Mouse (Mus musculus) intestine, embryonic 16.5 days (tissue): Measurements from ENCODE around the gene Troap. TPM values are rescaled to one million over a fixed set of nuclear protein-coding genes. Genes with fewer than 3 reads are reported as not detected.

ENCODE experiments used
- ATAC-seq: fragments of 200-750 bp; cut with Nextera tagmentation; 2 replicates; pipeline ENCODE4 v1.8.0; 2017; ENCODE audit warnings: moderate TSS enrichment, moderate library complexity
- H3K27ac ChIP-seq: fragments of 300-500 bp; sonication (generic); 2 replicates; pipeline ENCODE4 v1.5.1; 2014; ENCODE audit warnings: mild to moderate bottlenecking, low read length
- H3K27me3 ChIP-seq: fragments of 300-500 bp; sonication (generic); replicated peaks from 2 replicates; pipeline ENCODE4 v1.6.1; 2014; ENCODE audit warnings: low read length, control low read depth, mixed read lengths; ENCODE audit not compliant: control insufficient read depth, insufficient read depth
- H3K36me3 ChIP-seq: fragments of 300-500 bp; sonication (generic); 2 replicates; pipeline ENCODE4 v1.6.1; 2014; ENCODE audit warnings: low read length, control low read depth; ENCODE audit not compliant: control insufficient read depth, insufficient read depth
- H3K4me1 ChIP-seq: fragments of 300-500 bp; sonication (generic); 2 replicates; pipeline ENCODE4 v1.6.1; 2014; ENCODE audit warnings: low read length, control low read depth, mixed read lengths; ENCODE audit not compliant: control insufficient read depth, insufficient read depth
- H3K4me2 ChIP-seq: fragments of 300-500 bp; sonication (generic); 2 replicates; pipeline ENCODE4 v1.6.1; 2014; ENCODE audit warnings: low read depth, low read length, control low read depth
- H3K4me3 ChIP-seq: fragments of 300-500 bp; sonication (generic); 2 replicates; pipeline ENCODE4 v1.5.1; 2014; ENCODE audit warnings: mild to moderate bottlenecking, low read length
- H3K9ac ChIP-seq: fragments of 300-500 bp; sonication (generic); 2 replicates; pipeline ENCODE4 v1.6.1; 2014; ENCODE audit warnings: low read depth, low read length
- H3K9me3 ChIP-seq: fragments of 300-500 bp; sonication (generic); 2 replicates; pipeline ENCODE4 v1.6.1; 2016; ENCODE audit warnings: low read length, control low read depth; ENCODE audit not compliant: control insufficient read depth
- WGBS: fragments of 180-500 bp; shearing (Covaris S2); extraction: QIAGEN DNeasy Blood & Tissue Kit; methylation state at CpG from one replicate; pipeline ENCODE4 v1.1.7; 2014; 5-methylcytosine and 5-hydroxymethylcytosine counted together
- polyA plus RNA-seq: library from polyadenylated mRNA; unstranded; fragments of >200 nt; fragmentation: Nextera tagmentation; extraction: Ambion mirVana; gene quantifications from 2 replicates; pipeline ENCODE4 v1.2.1, GENCODE M21; 2015

Troap gene
- polyA plus RNA-seq, result 20.2 and 25.4 TPM in 2 replicates

DNA sequence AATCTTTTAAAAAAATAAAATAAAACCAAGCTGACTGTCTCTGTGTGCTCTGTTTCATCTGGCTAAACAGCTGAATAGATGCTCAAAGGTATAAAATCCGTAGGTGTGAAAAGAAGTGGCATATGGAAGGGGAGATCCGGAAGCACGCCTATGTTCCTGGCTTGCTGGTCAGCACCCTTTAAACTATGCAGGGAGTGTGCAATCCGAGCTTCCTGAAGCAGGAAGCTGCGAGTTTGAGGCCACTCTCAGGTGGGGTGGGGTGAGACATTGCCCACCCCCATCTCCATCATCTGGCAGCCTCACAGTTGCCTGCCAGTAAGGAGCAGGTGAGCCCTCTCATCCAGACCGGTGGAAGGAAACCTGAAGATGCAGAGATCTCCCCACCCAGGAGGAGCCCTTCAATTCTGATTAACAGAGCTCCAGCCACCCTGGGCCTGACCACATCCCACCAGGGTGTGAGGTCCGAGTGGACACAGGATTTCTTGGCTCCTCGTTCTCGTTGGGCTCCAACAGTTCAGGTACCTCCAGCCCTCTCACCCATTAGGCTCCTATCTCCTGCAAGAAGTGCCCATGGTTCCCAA lies at the start of gene Troap:
Gene Troap, plus strand, starts transcription at position 557 of the 581 bp plus-strand sequence.
- WGBS, result 21% methylated on average over 9 of the region's 9 CpGs
- Histone ChIP-seq H3K9ac (peak within 1 kb of the TSS; percentile 76), H3K27me3 (no peaks in the 10 kb centered on the region), H3K9me3 (no peaks in the 10 kb centered on the region), H3K4me1 (peaks cover 22% of the 10 kb centered on the region), H3K4me2 (peak within 1 kb of the TSS; percentile 94), H3K27ac (peak within 1 kb of the TSS; percentile 96), H3K36me3 (peaks cover 12% of the 10 kb centered on the region), H3K4me3 (peak within 1 kb of the TSS; percentile 79)
- ATAC-seq, result peak; percentile 49; the same call in 1 of the 2 replicates

GRCm38 (mm10) chr15:99024668-99025314 lies 49.6 kb upstream of the Troap start:
- Histone ChIP-seq H3K27me3 (no peaks in the 10 kb centered on the region), H3K36me3 (no peaks in the 10 kb centered on the region), H3K9me3 (peaks cover 3% of the 10 kb centered on the region; the same call in 1 of the 2 replicates), H3K4me2 (no peak overlapping the region), H3K27ac (no peak overlapping the region), H3K4me1 (peaks cover 9% of the 10 kb centered on the region), H3K9ac (no peak overlapping the region), H3K4me3 (no peak overlapping the region)
- ATAC-seq, result no peak
- 21% methylated on average over 7 of the region's 8 CpGs for WGBS

- no peak overlapping the region for H3K4me2 ChIP-seq
- no peaks in the 10 kb centered on the region for H3K27me3 ChIP-seq
- H3K9ac ChIP-seq, result no peak overlapping the region
- H3K27ac ChIP-seq, result no peak overlapping the region
- H3K36me3 ChIP-seq, result no peaks in the 10 kb centered on the region
- H3K4me1 ChIP-seq, result peaks cover 9% of the 10 kb centered on the region
- H3K9me3 ChIP-seq, result peaks cover 3% of the 10 kb centered on the region; the same call in 1 of the 2 replicates
- WGBS, result 77% methylated on average over 13 of the region's 13 CpGs
- no peak for ATAC-seq
- no peak overlapping the region for H3K4me3 ChIP-seq
Measured at GRCm38 (mm10) chr15:99025414-99025813, 49.0 kb upstream of the Troap start.

DNA sequence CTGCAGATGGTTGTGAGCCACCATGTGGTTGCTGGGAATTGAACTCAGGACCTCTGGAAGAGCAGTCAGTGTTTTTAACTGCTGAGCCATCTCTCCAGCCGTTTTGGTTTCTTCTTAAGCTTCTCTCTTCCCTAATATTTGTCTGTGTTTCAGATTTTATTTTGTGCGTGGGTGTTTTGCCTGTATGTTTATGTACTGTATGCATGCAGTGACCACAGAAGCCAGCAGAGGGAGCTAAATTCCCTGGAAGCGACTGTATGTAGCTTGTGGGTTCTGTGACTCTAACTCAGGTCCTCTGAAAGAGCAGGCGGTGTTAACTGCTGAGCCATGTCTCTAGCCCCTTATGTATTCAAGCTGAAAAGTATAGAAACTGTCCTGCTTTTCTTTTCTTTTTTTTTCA lies 48.1 kb upstream of the Troap start:
- H3K4me3 ChIP-seq, result no peak overlapping the region
- peaks cover 1% of the 10 kb centered on the region; the same call in 1 of the 2 replicates for H3K9me3 ChIP-seq
- no peak overlapping the region for H3K27ac ChIP-seq
- H3K4me1 ChIP-seq, result peaks cover 9% of the 10 kb centered on the region
- no peak overlapping the region for H3K9ac ChIP-seq
- no peak for ATAC-seq
- no peak overlapping the region for H3K4me2 ChIP-seq
- no peaks in the 10 kb centered on the region for H3K36me3 ChIP-seq
- no peaks in the 10 kb centered on the region for H3K27me3 ChIP-seq
- 58% methylated on average over 4 of the region's 4 CpGs for WGBS

GRCm38 (mm10) chr15:99027116-99027515 lies 47.3 kb upstream of the Troap start:
- no peak overlapping the region for H3K4me3 ChIP-seq

DNA sequence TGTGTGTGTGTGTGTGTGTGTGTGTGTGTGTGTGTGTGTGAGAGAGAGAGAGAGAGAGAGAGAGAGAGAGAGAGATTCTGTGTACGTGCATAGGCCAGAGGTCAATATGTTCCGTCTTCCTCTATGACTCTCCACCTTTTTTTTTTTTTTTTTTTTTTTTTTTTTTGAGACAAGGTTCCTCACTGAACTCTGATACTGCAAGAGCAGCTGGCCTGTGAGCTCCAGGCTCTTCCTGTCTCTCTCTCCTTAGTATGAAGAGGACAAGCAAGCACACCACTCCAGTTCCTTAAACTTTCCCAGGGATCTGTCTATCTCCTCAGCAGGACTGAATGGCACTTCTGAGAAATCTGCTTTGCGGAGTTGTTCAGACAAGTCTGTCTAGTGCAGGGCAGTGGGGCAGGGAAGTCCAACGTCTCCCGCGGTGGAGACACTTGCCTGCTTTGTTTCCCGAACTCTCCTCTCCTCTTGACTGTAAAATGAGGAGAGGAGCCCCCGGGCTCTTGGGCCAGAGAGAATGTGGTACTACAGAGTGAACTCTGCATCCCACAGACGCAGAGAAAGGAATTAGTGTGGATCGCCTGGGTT lies 45.4 kb upstream of the Troap start:
- Histone ChIP-seq H3K9ac (peak overlapping the region; percentile 81), H3K4me3 (peak overlapping the region; percentile 69), H3K9me3 (no peaks in the 10 kb centered on the region), H3K27me3 (no peaks in the 10 kb centered on the region), H3K4me1 (peaks cover 21% of the 10 kb centered on the region), H3K4me2 (peak overlapping the region; percentile 86), H3K36me3 (no peaks in the 10 kb centered on the region), H3K27ac (peak overlapping the region; percentile 97)
- 3% methylated on average over 10 of the region's 10 CpGs for WGBS
- ATAC-seq, result peak; percentile 11; the same call in 1 of the 2 replicates

More at GRCm38 (mm10) chr15:99027116-99027515, 47.3 kb upstream of the Troap start:
- 71% methylated on average over 5 of the region's 5 CpGs for WGBS
- Histone ChIP-seq H3K4me1 (peaks cover 11% of the 10 kb centered on the region), H3K4me2 (no peak overlapping the region), H3K36me3 (no peaks in the 10 kb centered on the region), H3K9ac (no peak overlapping the region), H3K27ac (no peak overlapping the region), H3K9me3 (no peaks in the 10 kb centered on the region), H3K27me3 (no peaks in the 10 kb centered on the region)
- no peak for ATAC-seq

DNA sequence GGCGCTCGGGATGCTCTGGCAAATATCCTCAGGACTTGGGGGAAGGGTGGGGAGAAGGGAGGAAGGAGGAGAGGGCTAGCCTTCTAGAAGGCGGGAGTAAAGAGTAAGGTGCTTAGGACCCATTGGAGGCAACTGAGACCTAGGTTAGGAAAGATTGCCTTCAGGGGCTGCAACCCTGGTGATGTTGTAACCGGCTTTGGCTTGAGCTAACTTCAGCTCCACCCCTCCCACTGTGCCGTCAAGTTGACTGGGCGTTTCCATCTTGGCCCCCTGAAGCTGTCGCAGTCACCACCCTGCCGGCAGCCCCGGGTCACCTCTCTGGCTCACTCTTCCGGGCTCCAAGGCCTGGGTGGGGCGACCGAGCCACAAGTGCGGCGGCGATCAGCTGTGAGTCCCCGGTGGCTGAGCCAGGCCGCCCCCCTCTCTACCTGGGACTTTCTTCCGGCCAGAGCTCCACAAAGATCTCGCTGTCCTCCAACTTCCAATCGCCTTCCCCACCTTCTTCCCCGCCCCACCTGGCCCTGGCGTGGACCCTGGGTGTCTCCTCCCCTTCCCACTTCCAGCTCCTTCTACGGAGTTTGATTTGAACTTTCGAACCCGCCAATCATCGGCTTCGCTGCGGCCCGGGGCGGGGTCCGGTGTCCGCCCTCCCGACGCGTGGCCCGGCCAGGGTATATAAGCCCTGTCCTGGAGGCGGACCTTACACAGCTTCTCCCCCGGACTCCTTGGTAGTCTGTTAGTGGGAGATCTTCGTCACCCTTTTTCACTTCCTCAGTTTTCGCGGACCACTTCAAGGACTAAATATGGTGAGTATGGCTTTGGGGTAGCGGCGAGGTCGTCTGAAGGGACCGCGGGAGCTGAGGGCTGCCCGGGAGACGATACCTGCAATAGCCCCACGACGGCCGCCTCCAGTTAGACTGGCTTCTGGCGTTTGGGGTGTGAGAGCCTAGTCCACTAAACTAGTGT lies 44.5 kb upstream of the Troap start, which contains the start of gene Tuba1c:
Gene Tuba1c, plus strand, starts transcription at position 273 of the 966 bp plus-strand sequence.
- H3K27me3 ChIP-seq, result no peaks in the 10 kb centered on the region

GRCm38 (mm10) chr15:99030585-99031387 lies 43.6 kb upstream of the Troap start:
- H3K4me2 ChIP-seq, result peak overlapping the region; percentile 86
- H3K36me3 ChIP-seq, result peaks cover 3% of the 10 kb centered on the region; the same call in 1 of the 2 replicates
- H3K9ac ChIP-seq, result peak overlapping the region; percentile 81
- peaks cover 21% of the 10 kb centered on the region for H3K4me1 ChIP-seq
- H3K27me3 ChIP-seq, result no peaks in the 10 kb centered on the region
- peak overlapping the region; percentile 69 for H3K4me3 ChIP-seq
- ATAC-seq, result peak; percentile 68
- WGBS, result 8% methylated on average over 26 of the region's 26 CpGs
- H3K27ac ChIP-seq, result peak overlapping the region; percentile 96
- H3K9me3 ChIP-seq, result no peaks in the 10 kb centered on the region

More for the DNA sequence above, 44.5 kb upstream of the Troap start, which contains the start of gene Tuba1c:
- WGBS, result under 1% methylated on average over 52 of the region's 52 CpGs
- Histone ChIP-seq H3K9ac (peak within 1 kb of the TSS; percentile 81), H3K4me3 (peak within 1 kb of the TSS; percentile 69), H3K4me2 (peak within 1 kb of the TSS; percentile 86), H3K9me3 (no peaks in the 10 kb centered on the region), H3K36me3 (peaks cover 2% of the 10 kb centered on the region; the same call in 1 of the 2 replicates), H3K4me1 (peaks cover 21% of the 10 kb centered on the region), H3K27ac (peak within 1 kb of the TSS; percentile 97)
- ATAC-seq, result peak; percentile 93
